In genomic region chr1:76637268-76638009, GRCm38 (mm10) we compare ENCODE assay signal across 11 mouse cellular contexts.
A peak's percentile ranks its signal among the peaks of the same experiment; 100 is the strongest.
DNase-seq lines count a peak whose midpoint lies in the region; ATAC-seq and TF ChIP-seq lines count a peak whose summit lies in the region.
"Had no signal": no experiment of that assay in that cellular context is flagged by ENCODE, and none has a peak within 500 bp of the region (broad histone marks: within the 10 kb centered on the region; RNA-seq: fewer than 3 reads in every experiment).

No protein-coding gene starts in this region.

- H3K4me3 ChIP-seq in embryonic facial prominence, embryonic 15.5 days (replicated peaks): no peak overlapping the region
- H3K4me3 ChIP-seq in hindbrain, postnatal 0 days (ENCODE audit: low read length): no peak overlapping the region
- no peak overlapping the region for H3K4me3 ChIP-seq in midbrain, postnatal 0 days (ENCODE audit: low read depth, low read length)
- H3K4me3 ChIP-seq: heart, embryonic 10.5 days; limb, embryonic 12.5 days had no signal

- WGBS in embryonic facial prominence, embryonic 15.5 days: 49% methylated on average over 19 of the region's 19 CpGs
- WGBS in hindbrain, postnatal 0 days: 32% methylated on average over 19 of the region's 19 CpGs
- 40% methylated on average over 19 of the region's 19 CpGs for WGBS in midbrain, postnatal 0 days

- no peaks in the 10 kb centered on the region for H3K9me3 ChIP-seq in embryonic facial prominence, embryonic 15.5 days (replicated peaks)
- no peaks in the 10 kb centered on the region for H3K9me3 ChIP-seq in hindbrain, postnatal 0 days (ENCODE audit: low read length)
- H3K9me3 ChIP-seq in midbrain, postnatal 0 days (ENCODE audit: low read length): no peaks in the 10 kb centered on the region
- H3K9me3 ChIP-seq: heart, embryonic 10.5 days; limb, embryonic 12.5 days had no signal

- H3K27me3 ChIP-seq in embryonic facial prominence, embryonic 15.5 days: no peaks in the 10 kb centered on the region
- no peaks in the 10 kb centered on the region for H3K27me3 ChIP-seq in hindbrain, postnatal 0 days (ENCODE audit: insufficient read depth, low read length)
- H3K27me3 ChIP-seq in midbrain, postnatal 0 days (ENCODE audit: insufficient read depth, low read length): no peaks in the 10 kb centered on the region
- H3K27me3 ChIP-seq: limb, embryonic 12.5 days had no signal

- H3K4me2 ChIP-seq in embryonic facial prominence, embryonic 15.5 days (replicated peaks): peak overlapping the region; percentile 28; the same call in 1 of the 2 replicates
- peak overlapping the region; percentile 42 for H3K4me2 ChIP-seq in hindbrain, postnatal 0 days (ENCODE audit: low read depth, low read length)
- peak overlapping the region; percentile 32 for H3K4me2 ChIP-seq in midbrain, postnatal 0 days (ENCODE audit: low read depth, low read length, poor library complexity, severe bottlenecking)
- H3K4me2 ChIP-seq: limb, embryonic 12.5 days had no signal

- TF ChIP-seq CTCF in hindbrain, postnatal 0 days (IDR thresholded peaks at IDR 0.05; ENCODE audit: low read depth): no peak
- TF ChIP-seq CTCF in midbrain, postnatal 0 days (IDR thresholded peaks at IDR 0.05): no peak

- no peak for ATAC-seq in embryonic facial prominence, embryonic 15.5 days (ENCODE audit: insufficient number of reproducible peaks, low FRiP score, low TSS enrichment, low read depth)
- no peak for ATAC-seq in hindbrain, postnatal 0 days
- ATAC-seq in midbrain, postnatal 0 days (ENCODE audit: low FRiP score): no peak

- peak; percentile 9 to 17 for DNase-seq in frontal cortex, postnatal 10 days (ENCODE audit: low spot score in 2 of 2)
- DNase-seq in frontal cortex, postnatal 25 days (ENCODE audit: low spot score in 2 of 2): no peak
- DNase-seq in hindbrain, postnatal 0 days (ENCODE audit: low spot score): peak; percentile 53
- peak; percentile 43 for DNase-seq in midbrain, postnatal 0 days (ENCODE audit: low spot score)
- DNase-seq in adrenal gland, adult 8-10 months: no peak
- DNase-seq in heart, postnatal 10 days: no peak
- no peak for DNase-seq in heart, adult 18-20 months
- DNase-seq: kidney, adult 9 months had no signal

- intact Hi-C loops in heart, postnatal 10 days (cut with DNase I): no loop called here

- no peak overlapping the region for H3K27ac ChIP-seq in embryonic facial prominence, embryonic 15.5 days (replicated peaks)
- H3K27ac ChIP-seq in hindbrain, postnatal 0 days: no peak overlapping the region
- H3K27ac ChIP-seq in midbrain, postnatal 0 days (ENCODE audit: low read depth, low read length): no peak overlapping the region
- H3K27ac ChIP-seq: heart, embryonic 10.5 days; limb, embryonic 12.5 days had no signal

- no peaks in the 10 kb centered on the region for H3K36me3 ChIP-seq in embryonic facial prominence, embryonic 15.5 days
- no peaks in the 10 kb centered on the region for H3K36me3 ChIP-seq in hindbrain, postnatal 0 days (ENCODE audit: insufficient read depth, low read length)
- H3K36me3 ChIP-seq in midbrain, postnatal 0 days (ENCODE audit: insufficient read depth, low read length): no peaks in the 10 kb centered on the region
- H3K36me3 ChIP-seq: heart, embryonic 10.5 days; limb, embryonic 12.5 days had no signal

- H3K4me1 ChIP-seq in embryonic facial prominence, embryonic 15.5 days: no peaks in the 10 kb centered on the region
- 0 out of 2 replicates have a peak, but pooled peaks cover 5% of the 10 kb centered on the region for H3K4me1 ChIP-seq in hindbrain, postnatal 0 days (ENCODE audit: insufficient read depth, low read length)
- no peaks in the 10 kb centered on the region for H3K4me1 ChIP-seq in midbrain, postnatal 0 days (ENCODE audit: insufficient read depth, low read length)
- H3K4me1 ChIP-seq: heart, embryonic 10.5 days; limb, embryonic 12.5 days had no signal

- no peak overlapping the region for H3K9ac ChIP-seq in embryonic facial prominence, embryonic 15.5 days
- H3K9ac ChIP-seq in hindbrain, postnatal 0 days (replicated peaks; ENCODE audit: low read length): no peak overlapping the region
- H3K9ac ChIP-seq in midbrain, postnatal 0 days (replicated peaks; ENCODE audit: low read length, poor library complexity, severe bottlenecking): no peak overlapping the region
- H3K9ac ChIP-seq: limb, embryonic 12.5 days had no signal

Comparison
In these comparisons a context has a peak if more than half of its experiments do, and no peak if none do; other contexts are left out.
1. DNase-seq: peak in frontal cortex, postnatal 10 days (2 of 2), hindbrain, postnatal 0 days (single experiment) and midbrain, postnatal 0 days (single experiment); none in frontal cortex, postnatal 25 days (0 of 2), adrenal gland, adult 8-10 months (single experiment), heart, postnatal 10 days (0 of 2) and heart, adult 18-20 months (0 of 2).
2. Peak in every context shown above with its lines, with median percentiles within 50 percentile points of each other: H3K4me2 ChIP-seq.